Mouse (Mus musculus) neural tube, embryonic 14.5 days (tissue): ENCODE measurements around the gene Olfr65. TPM values are rescaled to one million over a fixed set of nuclear protein-coding genes. Genes with fewer than 3 reads are reported as not detected.

Experiments
- polyA plus RNA-seq: library from polyadenylated mRNA; unstranded; fragments of >200 nt; fragmentation: Nextera tagmentation; extraction: Ambion mirVana; gene quantifications from 2 replicates; pipeline ENCODE4 v1.2.1, GENCODE M21; 2014

The Olfr65 gene
- polyA plus RNA-seq, 1 experiment from 2014 or later: not detected

Other genes with a start within 250 kb of the Olfr65 start
- gene Olfr623, start 239.8 kb upstream of the Olfr65 start, polyA plus RNA-seq: not detected in 2 replicates
- gene Olfr624, start 232.3 kb upstream of the Olfr65 start, polyA plus RNA-seq: not detected in 2 replicates
- not detected in 2 replicates for gene Olfr625-ps1, start 220.8 kb upstream of the Olfr65 start, polyA plus RNA-seq
- gene Olfr243, start 188.8 kb upstream of the Olfr65 start, polyA plus RNA-seq: not detected in 2 replicates
- not detected in 2 replicates for gene Olfr628, start 173.1 kb upstream of the Olfr65 start, polyA plus RNA-seq
- not detected in 2 replicates for gene Olfr629, start 158.5 kb upstream of the Olfr65 start, polyA plus RNA-seq
- gene Olfr630, start 146.2 kb upstream of the Olfr65 start, polyA plus RNA-seq: not detected in 2 replicates
- not detected in 2 replicates for gene Olfr69, start 131.9 kb upstream of the Olfr65 start, polyA plus RNA-seq
- not detected in 2 replicates for gene Olfr68, start 123.8 kb upstream of the Olfr65 start, polyA plus RNA-seq
- not detected in 2 replicates for gene Olfr67, start 111.7 kb upstream of the Olfr65 start, polyA plus RNA-seq
- gene Hbb-bt, start 89.5 kb upstream of the Olfr65 start, polyA plus RNA-seq: 1,217 and 1,461 TPM in 2 replicates
- gene Hbb-bs, start 75.4 kb upstream of the Olfr65 start, polyA plus RNA-seq: 2,922 and 4,105 TPM in 2 replicates
- gene Hbb-bh2, start 63.0 kb upstream of the Olfr65 start, polyA plus RNA-seq: not detected in 2 replicates
- 1.5 and 5.1 TPM in 2 replicates for gene Hbb-bh1, start 60.3 kb upstream of the Olfr65 start, polyA plus RNA-seq
- 261 and 1,449 TPM in 2 replicates for gene Hbb-y, start 50.3 kb upstream of the Olfr65 start, polyA plus RNA-seq
- gene Olfr66, start 17.2 kb upstream of the Olfr65 start, polyA plus RNA-seq: not detected in 2 replicates
- not detected in 2 replicates for gene Olfr64, start 9.0 kb upstream of the Olfr65 start, polyA plus RNA-seq
- gene Olfr631, start 25.3 kb downstream of the Olfr65 start, polyA plus RNA-seq: not detected in 2 replicates
- not detected in 2 replicates for gene Olfr632, start 30.9 kb downstream of the Olfr65 start, polyA plus RNA-seq
- not detected in 2 replicates for gene Olfr633, start 41.0 kb downstream of the Olfr65 start, polyA plus RNA-seq
- gene Olfr635, start 67.7 kb downstream of the Olfr65 start, polyA plus RNA-seq: 0.03 TPM in 1 of 2 replicates, not detected in the other
- gene Olfr638, start 95.3 kb downstream of the Olfr65 start, polyA plus RNA-seq: not detected in 2 replicates
- 0.04 TPM in 1 of 2 replicates, not detected in the other for gene Olfr639, start 113.8 kb downstream of the Olfr65 start, polyA plus RNA-seq
- not detected in 2 replicates for gene Olfr640, start 122.1 kb downstream of the Olfr65 start, polyA plus RNA-seq
- not detected in 2 replicates for gene Olfr641, start 132.0 kb downstream of the Olfr65 start, polyA plus RNA-seq
- not detected in 2 replicates for gene Olfr642, start 149.2 kb downstream of the Olfr65 start, polyA plus RNA-seq
- not detected in 2 replicates for gene 4930516K23Rik, start 158.0 kb downstream of the Olfr65 start, polyA plus RNA-seq
- not detected in 2 replicates for gene Olfr644, start 168.4 kb downstream of the Olfr65 start, polyA plus RNA-seq
- not detected in 2 replicates for gene Olfr645, start 182.0 kb downstream of the Olfr65 start, polyA plus RNA-seq
- not detected in 2 replicates for gene Olfr646, start 201.4 kb downstream of the Olfr65 start, polyA plus RNA-seq
- not detected in 2 replicates for gene Ubqln5, start 226.3 kb downstream of the Olfr65 start, polyA plus RNA-seq
- not detected in 2 replicates for gene Olfr643, start 233.9 kb downstream of the Olfr65 start, polyA plus RNA-seq
- not detected in 2 replicates for gene Ubqln3, start 239.8 kb downstream of the Olfr65 start, polyA plus RNA-seq
- not detected in 2 replicates for gene Ubqlnl, start 247.1 kb downstream of the Olfr65 start, polyA plus RNA-seq